ENCODE assay signal across 8 mouse cellular contexts in genomic region chrX:74428146-74428825, GRCm38 (mm10). TPM values are rescaled to one million over a fixed set of nuclear protein-coding genes. Genes with fewer than 3 reads are reported as not detected.
DNase-seq lines count a peak whose midpoint lies in the region; ATAC-seq and TF ChIP-seq lines count a peak whose summit lies in the region.

No protein-coding gene starts in this region.

- peak; percentile 31 for ATAC-seq in intestine, embryonic 14.5 days (replicated peaks; ENCODE audit: low FRiP score, low TSS enrichment, low read depth)

- no peak overlapping the region; the same call in 1 of the 2 replicates for H3K27ac ChIP-seq in kidney, adult 2 months (ENCODE audit: insufficient read depth, low read depth, low read length)
- H3K27ac ChIP-seq in intestine, embryonic 14.5 days (ENCODE audit: low read depth) = no peak overlapping the region

- 5% methylated on average over 35 of the region's 35 CpGs for WGBS in kidney, adult 2 months
- WGBS in intestine, embryonic 14.5 days = 28% methylated on average over 35 of the region's 35 CpGs

- no peak for DNase-seq in kidney, adult 2 months
- no peak for DNase-seq in kidney, postnatal 25 days
- peak; percentile 20 for DNase-seq in CD4-positive helper T cell, adult 2 months (ENCODE audit: low read depth, low spot score)
- DNase-seq in embryo, embryonic 9.5 days (ENCODE audit: extremely low spot score) = peak; percentile 3
- no peak for DNase-seq in intestine, embryonic 14.5 days (ENCODE audit: low spot score)
- peak; percentile 16 for DNase-seq in neural tube, embryonic 10.5 days (ENCODE audit: extremely low spot score, low spot score)
- DNase-seq in adrenal gland, adult 8-10 months = no peak
- DNase-seq in ovary, adult 18-20 months (ENCODE audit: low spot score) = no peak

- peak overlapping the region; percentile 83 for H3K4me3 ChIP-seq in kidney, adult 2 months (ENCODE audit: insufficient read depth, low read depth, low read length)
- peak overlapping the region; percentile 50 for H3K4me3 ChIP-seq in intestine, embryonic 14.5 days (ENCODE audit: low read depth, low read length)

- TF ChIP-seq CTCF in kidney, adult 2 months (conservative IDR thresholded peaks at IDR 0.05; ENCODE audit: insufficient read depth, insufficient read length, low read depth, low read length) = no peak

- no peak for TF ChIP-seq POLR2A in kidney, adult 2 months (IDR thresholded peaks at IDR 0.05; ENCODE audit: low read depth, low read length)

- peak overlapping the region; percentile 66 for H3K9ac ChIP-seq in intestine, embryonic 14.5 days (ENCODE audit: low read length)

- 0 out of 2 replicates have a peak, but pooled peaks cover 7% of the 10 kb centered on the region for H3K4me1 ChIP-seq in kidney, adult 2 months (ENCODE audit: control insufficient read depth, insufficient read depth, low read length)
- no peaks in the 10 kb centered on the region for H3K4me1 ChIP-seq in intestine, embryonic 14.5 days (replicated peaks; ENCODE audit: control insufficient read depth, insufficient read depth, low read length)

- peak overlapping the region; percentile 55 for H3K4me2 ChIP-seq in intestine, embryonic 14.5 days (ENCODE audit: low read length)

- H3K9me3 ChIP-seq in intestine, embryonic 14.5 days (ENCODE audit: control insufficient read depth, low read length) = no peaks in the 10 kb centered on the region

- H3K27me3 ChIP-seq in kidney, adult 2 months (replicated peaks; ENCODE audit: control insufficient read depth, insufficient read depth, low read length) = no peaks in the 10 kb centered on the region
- H3K27me3 ChIP-seq in intestine, embryonic 14.5 days (replicated peaks; ENCODE audit: control insufficient read depth, insufficient read depth, low read length) = no peaks in the 10 kb centered on the region

- H3K36me3 ChIP-seq in kidney, adult 2 months (ENCODE audit: control insufficient read depth, insufficient read depth, low read length) = no peaks in the 10 kb centered on the region
- no peaks in the 10 kb centered on the region for H3K36me3 ChIP-seq in intestine, embryonic 14.5 days (ENCODE audit: control insufficient read depth, insufficient read depth, low read length)

RNA-seq across cellular contexts. Expression of gene G6pdx, which starts 0.7 kb away (rescaled TPM):
- 34.1 and 34.8 TPM in 2 replicates for polyA plus RNA-seq in kidney, adult 2 months (2012; rRNA removed)
- polyA plus RNA-seq in intestine, embryonic 14.5 days (2014; fragmentation: Nextera tagmentation; extraction: Ambion mirVana) = 52.9 TPM in 2 replicates
- 100 to 1,000 TPM; 190 to 204 (median 198) TPM for total RNA-seq in adrenal gland, adult 8-10 months (2022)

RNA-seq across cellular contexts. Expression of gene Ikbkg, which starts 35.2 kb away (rescaled TPM):
- 10.7 and 11.2 TPM in 2 replicates for polyA plus RNA-seq in kidney, adult 2 months (2012; rRNA removed)
- polyA plus RNA-seq in intestine, embryonic 14.5 days (2014; fragmentation: Nextera tagmentation; extraction: Ambion mirVana) = 20.2 TPM in 2 replicates
- total RNA-seq in adrenal gland, adult 8-10 months (2022) = 100 to 1,000 TPM in 2 of 4 experiments, 10 to 100 TPM in 2; 68.7 to 107 (median 88.8) TPM

RNA-seq across cellular contexts. Expression of gene Fam3a, which starts 35.2 kb away (rescaled TPM):
- 47.1 and 53.5 TPM in 2 replicates for polyA plus RNA-seq in kidney, adult 2 months (2012; rRNA removed)
- polyA plus RNA-seq in intestine, embryonic 14.5 days (2014; fragmentation: Nextera tagmentation; extraction: Ambion mirVana) = 35.6 and 36.7 TPM in 2 replicates
- total RNA-seq in adrenal gland, adult 8-10 months (2022) = 10 to 100 TPM; 25.4 to 44.8 (median 33.5) TPM

RNA-seq across cellular contexts. Expression of gene Gm6880, which starts 52.9 kb away (rescaled TPM):
- polyA plus RNA-seq in kidney, adult 2 months (2012; rRNA removed) = not detected in 2 replicates
- polyA plus RNA-seq in intestine, embryonic 14.5 days (2014; fragmentation: Nextera tagmentation; extraction: Ambion mirVana) = not detected in 2 replicates
- total RNA-seq in adrenal gland, adult 8-10 months (2022) = not detected

RNA-seq across cellular contexts. Expression of gene Slc10a3, which starts 55.1 kb away (rescaled TPM):
- 13.9 and 17.4 TPM in 2 replicates for polyA plus RNA-seq in kidney, adult 2 months (2012; rRNA removed)
- polyA plus RNA-seq in intestine, embryonic 14.5 days (2014; fragmentation: Nextera tagmentation; extraction: Ambion mirVana) = 16.8 and 18.7 TPM in 2 replicates
- 10 to 100 TPM; 22.6 to 29.6 (median 26.1) TPM for total RNA-seq in adrenal gland, adult 8-10 months (2022)

Comparison
In these comparisons a context has a peak if more than half of its experiments do, and no peak if none do; other contexts are left out.
1. DNase-seq: peak in CD4-positive helper T cell, adult 2 months (single experiment), embryo, embryonic 9.5 days (single experiment) and neural tube, embryonic 10.5 days (single experiment); none in kidney, adult 2 months (single experiment), kidney, postnatal 25 days (0 of 2), intestine, embryonic 14.5 days (single experiment), adrenal gland, adult 8-10 months (single experiment) and ovary, adult 18-20 months (single experiment).